Mouse (Mus musculus): ENCODE data around the gene Gm13283. TPM values are rescaled to one million over a fixed set of nuclear protein-coding genes. Genes with fewer than 3 reads are reported as not detected.

The Gm13283 gene
- 0.28 TPM in 1 of 2 replicates, not detected in the other for polyA plus RNA-seq (2015; fragmentation: Nextera tagmentation; extraction: Ambion mirVana)

DNA sequence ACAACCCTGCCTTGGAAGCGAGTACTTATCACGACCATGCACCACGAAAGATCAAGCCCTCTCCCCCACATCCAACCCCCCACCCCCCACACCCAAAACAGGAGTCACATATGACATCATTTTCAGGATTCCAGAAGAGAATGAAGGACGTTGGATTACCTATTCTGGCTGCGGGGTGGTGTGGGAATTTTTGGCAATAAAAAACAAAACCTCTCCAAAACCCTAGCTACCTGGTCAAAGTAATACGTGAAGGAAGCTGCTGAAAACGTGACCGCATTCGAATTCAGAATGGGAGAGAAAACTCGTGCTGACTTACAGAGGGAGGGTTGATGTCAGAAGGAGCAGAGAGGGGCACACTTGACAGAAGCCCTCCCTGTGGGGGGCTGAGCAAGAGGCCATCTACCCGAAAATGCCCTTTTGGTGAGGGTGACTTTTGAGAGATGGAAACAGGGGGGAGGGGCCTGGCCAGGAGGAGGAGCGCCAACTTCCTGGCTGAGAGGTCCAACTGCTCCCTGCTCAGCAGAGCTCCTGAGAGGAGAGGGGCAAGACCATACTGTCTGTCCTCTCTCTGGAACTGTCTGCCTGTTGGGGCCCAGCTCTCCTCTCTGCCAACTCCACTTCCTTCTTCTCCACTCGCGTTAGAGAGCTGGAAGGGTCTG is at the start of gene Gm13283:
Gm13283 (plus strand) TSS at position 510 of the 659 bp plus-strand sequence.

GRCm38 (mm10) chr4:88721791-88722721 is 37.9 kb upstream of the Gm13283 start, which contains the start of the genes Gm26566 and Klhl9:
Gene Gm26566 (plus strand): TSS chr4:88721805.
Gene Klhl9 (minus strand): TSS chr4:88722465.

DNA sequence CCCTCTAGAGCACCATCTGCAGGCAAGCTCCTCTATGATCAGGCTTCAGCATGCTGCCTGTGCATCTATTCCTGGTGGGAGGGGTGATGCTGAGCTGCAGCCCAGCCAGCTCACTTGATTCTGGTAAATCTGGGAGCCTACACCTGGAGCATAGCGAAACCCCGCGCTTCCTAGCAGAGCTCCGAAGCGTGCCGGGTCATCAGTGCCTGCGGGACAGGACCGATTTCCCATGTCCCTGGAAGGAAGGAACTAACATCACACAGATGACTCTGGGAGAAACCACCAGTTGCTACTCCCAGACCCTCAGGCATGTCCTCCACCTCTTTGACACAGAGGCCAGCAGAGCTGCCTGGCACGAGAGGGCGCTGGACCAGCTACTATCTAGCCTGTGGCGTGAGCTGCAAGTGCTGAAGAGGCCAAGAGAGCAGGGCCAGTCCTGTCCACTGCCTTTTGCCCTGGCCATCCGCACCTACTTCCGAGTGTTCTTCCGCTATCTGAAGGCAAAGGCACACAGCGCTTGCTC is 5.0 kb upstream of the Gm13283 start, which contains the start of gene Gm13271:
Gm13271 (plus strand) TSS at position 51 of the 523 bp plus-strand sequence.

DNA sequence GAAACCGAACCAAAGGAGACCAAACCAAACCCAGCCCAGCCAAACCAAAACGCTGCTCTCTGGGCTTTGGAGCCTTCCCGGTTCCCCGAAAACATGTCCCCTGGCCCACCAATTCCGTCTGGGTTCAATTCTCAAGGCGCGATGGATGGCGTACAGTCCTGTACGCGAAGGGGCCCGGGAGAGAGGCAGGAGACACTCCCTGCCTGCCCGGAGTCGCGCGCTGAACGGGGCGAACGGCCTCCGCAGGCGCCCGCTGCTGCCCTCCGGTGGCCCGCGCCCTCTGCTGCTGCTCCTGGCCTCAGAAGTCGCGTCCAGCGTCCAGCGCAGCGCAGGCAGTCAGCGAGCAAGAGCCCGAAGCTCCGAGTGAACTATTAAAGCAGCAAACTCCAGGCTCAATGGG is 13.6 kb downstream of the Gm13283 start, which contains the start of gene Gm13290:
Gm13290 (plus strand) TSS at position 301 of the 400 bp plus-strand sequence.

GRCm38 (mm10) chr4:88776622-88777021 is 16.7 kb downstream of the Gm13283 start, which contains the start of gene Gm13289:
Gene Gm13289 (plus strand): TSS chr4:88776922.

GRCm38 (mm10) chr4:88779550-88779949 is 19.6 kb downstream of the Gm13283 start, which contains the start of gene Gm13272:
Gene Gm13272 (plus strand): TSS chr4:88779850.

GRCm38 (mm10) chr4:88781831-88782230 is 21.9 kb downstream of the Gm13283 start, which contains the start of gene Ifnz:
Gene Ifnz (plus strand): TSS chr4:88782131.

GRCm38 (mm10) chr4:88785409-88785808 is 25.5 kb downstream of the Gm13283 start, which contains the start of gene Gm13276:
Gene Gm13276 (plus strand): TSS chr4:88785709.

DNA sequence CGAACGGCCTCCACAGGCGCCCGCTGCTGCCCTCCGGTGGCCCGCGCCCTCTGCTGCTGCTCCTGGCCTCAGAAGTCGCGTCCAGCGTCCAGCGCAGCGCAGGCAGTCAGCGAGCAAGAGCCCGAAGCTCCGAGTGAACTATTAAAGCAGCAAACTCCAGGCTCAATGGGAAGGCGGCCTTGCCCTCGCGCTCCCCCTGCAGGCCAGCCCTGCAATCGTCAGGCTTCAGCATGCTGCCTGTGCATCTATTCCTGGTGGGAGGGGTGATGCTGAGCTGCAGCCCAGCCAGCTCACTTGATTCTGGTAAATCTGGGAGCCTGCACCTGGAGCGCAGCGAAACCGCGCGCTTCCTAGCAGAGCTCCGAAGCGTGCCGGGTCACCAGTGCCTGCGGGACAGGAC is 28.5 kb downstream of the Gm13283 start, which contains the start of gene Gm13277:
Gm13277 (plus strand) TSS at position 231 of the 400 bp plus-strand sequence.

DNA sequence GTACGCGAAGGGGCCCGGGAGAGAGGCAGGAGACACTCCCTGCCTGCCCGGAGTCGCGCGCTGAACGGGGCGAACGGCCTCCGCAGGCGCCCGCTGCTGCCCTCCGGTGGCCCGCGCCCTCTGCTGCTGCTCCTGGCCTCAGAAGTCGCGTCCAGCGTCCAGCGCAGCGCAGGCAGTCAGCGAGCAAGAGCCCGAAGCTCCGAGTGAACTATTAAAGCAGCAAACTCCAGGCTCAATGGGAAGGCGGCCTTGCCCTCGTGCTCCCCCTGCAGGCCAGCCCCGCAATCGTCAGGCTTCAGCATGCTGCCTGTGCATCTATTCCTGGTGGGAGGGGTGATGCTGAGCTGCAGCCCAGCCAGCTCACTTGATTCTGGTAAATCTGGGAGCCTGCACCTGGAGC is 31.3 kb downstream of the Gm13283 start, which contains the start of gene Gm13278:
Gm13278 (plus strand) TSS at position 301 of the 400 bp plus-strand sequence.

DNA sequence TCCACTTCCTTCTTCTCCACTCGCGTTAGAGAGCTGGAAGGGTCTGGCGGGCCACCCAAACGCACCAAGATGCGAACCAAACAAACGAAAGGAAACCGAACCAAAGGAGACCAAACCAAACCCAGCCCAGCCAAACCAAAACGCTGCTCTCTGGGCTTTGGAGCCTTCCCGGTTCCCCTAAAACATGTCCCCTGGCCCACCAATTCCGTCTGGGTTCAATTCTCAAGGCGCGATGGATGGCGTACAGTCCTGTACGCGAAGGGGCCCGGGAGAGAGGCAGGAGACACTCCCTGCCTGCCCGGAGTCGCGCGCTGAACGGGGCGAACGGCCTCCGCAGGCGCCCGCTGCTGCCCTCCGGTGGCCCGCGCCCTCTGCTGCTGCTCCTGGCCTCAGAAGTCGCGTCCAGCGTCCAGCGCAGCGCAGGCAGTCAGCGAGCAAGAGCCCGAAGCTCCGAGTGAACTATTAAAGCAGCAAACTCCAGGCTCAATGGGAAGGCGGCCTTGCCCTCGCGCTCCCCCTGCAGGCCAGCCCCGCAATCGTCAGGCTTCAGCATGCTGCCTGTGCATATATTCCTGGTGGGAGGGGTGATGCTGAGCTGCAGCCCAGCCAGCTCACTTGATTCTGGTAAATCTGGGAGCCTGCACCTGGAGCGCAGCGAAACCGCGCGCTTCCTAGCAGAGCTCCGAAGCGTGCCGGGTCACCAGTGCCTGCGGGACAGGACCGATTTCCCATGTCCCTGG is 34.2 kb downstream of the Gm13283 start, which contains the start of gene Gm13275:
Gm13275 (plus strand) TSS at position 552 of the 740 bp plus-strand sequence.

GRCm38 (mm10) chr4:88797097-88797496 is 37.2 kb downstream of the Gm13283 start, which contains the start of gene Gm13279:
Gene Gm13279 (plus strand): TSS chr4:88797397.

GRCm38 (mm10) chr4:88799365-88799764 is 39.4 kb downstream of the Gm13283 start, which contains the start of gene Gm13285:
Gene Gm13285 (plus strand): TSS chr4:88799665.

GRCm38 (mm10) chr4:88802954-88803353 is 43.0 kb downstream of the Gm13283 start, which contains the start of gene Gm13287:
Gene Gm13287 (plus strand): TSS chr4:88803254.

GRCm38 (mm10) chr4:88805231-88805630 is 45.3 kb downstream of the Gm13283 start, which contains the start of gene Gm13288:
Gene Gm13288 (plus strand): TSS chr4:88805531.

Other genes with a start within 250 kb of the Gm13283 start
- not detected in 2 replicates for gene Ifnb1, start 237.3 kb upstream of the Gm13283 start, polyA plus RNA-seq (2015; fragmentation: Nextera tagmentation; extraction: Ambion mirVana)
- gene Ifna15, start 201.9 kb upstream of the Gm13283 start, polyA plus RNA-seq (2015; fragmentation: Nextera tagmentation; extraction: Ambion mirVana), result not detected in 2 replicates
- not detected in 2 replicates for gene Ifna14, start 188.3 kb upstream of the Gm13283 start, polyA plus RNA-seq (2015; fragmentation: Nextera tagmentation; extraction: Ambion mirVana)
- not detected in 2 replicates for gene Ifna9, start 167.7 kb upstream of the Gm13283 start, polyA plus RNA-seq (2015; fragmentation: Nextera tagmentation; extraction: Ambion mirVana)
- not detected in 2 replicates for gene Ifna12, start 156.7 kb upstream of the Gm13283 start, polyA plus RNA-seq (2015; fragmentation: Nextera tagmentation; extraction: Ambion mirVana)
- gene C87499, start 125.7 kb upstream of the Gm13283 start, polyA plus RNA-seq (2015; fragmentation: Nextera tagmentation; extraction: Ambion mirVana), result not detected in 2 replicates
- not detected in 2 replicates for gene Ifna13, start 115.7 kb upstream of the Gm13283 start, polyA plus RNA-seq (2015; fragmentation: Nextera tagmentation; extraction: Ambion mirVana)
- gene Ifna16, start 83.2 kb upstream of the Gm13283 start, polyA plus RNA-seq (2015; fragmentation: Nextera tagmentation; extraction: Ambion mirVana), result not detected in 2 replicates
- gene Ifna2, start 76.2 kb upstream of the Gm13283 start, polyA plus RNA-seq (2015; fragmentation: Nextera tagmentation; extraction: Ambion mirVana), result not detected in 2 replicates
- gene Ifnab, start 68.8 kb upstream of the Gm13283 start, polyA plus RNA-seq (2015; fragmentation: Nextera tagmentation; extraction: Ambion mirVana), result not detected in 2 replicates
- gene Gm26566, start 38.3 kb upstream of the Gm13283 start, polyA plus RNA-seq (2015; fragmentation: Nextera tagmentation; extraction: Ambion mirVana), result 0.43 and 0.80 TPM in 2 replicates
- gene Klhl9, start 37.7 kb upstream of the Gm13283 start, polyA plus RNA-seq (2015; fragmentation: Nextera tagmentation; extraction: Ambion mirVana), result 46.9 and 55.5 TPM in 2 replicates
- gene Gm13271, start 5.3 kb upstream of the Gm13283 start, polyA plus RNA-seq (2015; fragmentation: Nextera tagmentation; extraction: Ambion mirVana), result not detected in 2 replicates
- gene Gm13290, start 13.7 kb downstream of the Gm13283 start, polyA plus RNA-seq (2015; fragmentation: Nextera tagmentation; extraction: Ambion mirVana), result 0.35 TPM in 1 of 2 replicates, not detected in the other
- gene Gm13289, start 16.8 kb downstream of the Gm13283 start, polyA plus RNA-seq (2015; fragmentation: Nextera tagmentation; extraction: Ambion mirVana), result not detected in 2 replicates
- not detected in 2 replicates for gene Gm13272, start 19.7 kb downstream of the Gm13283 start, polyA plus RNA-seq (2015; fragmentation: Nextera tagmentation; extraction: Ambion mirVana)
- gene Ifnz, start 22.0 kb downstream of the Gm13283 start, polyA plus RNA-seq (2015; fragmentation: Nextera tagmentation; extraction: Ambion mirVana), result not detected in 2 replicates
- gene Gm13276, start 25.6 kb downstream of the Gm13283 start, polyA plus RNA-seq (2015; fragmentation: Nextera tagmentation; extraction: Ambion mirVana), result not detected in 2 replicates
- not detected in 2 replicates for gene Gm13277, start 28.5 kb downstream of the Gm13283 start, polyA plus RNA-seq (2015; fragmentation: Nextera tagmentation; extraction: Ambion mirVana)
- gene Gm13278, start 31.4 kb downstream of the Gm13283 start, polyA plus RNA-seq (2015; fragmentation: Nextera tagmentation; extraction: Ambion mirVana), result not detected in 2 replicates
- gene Gm13275, start 34.4 kb downstream of the Gm13283 start, polyA plus RNA-seq (2015; fragmentation: Nextera tagmentation; extraction: Ambion mirVana), result not detected in 2 replicates
- gene Gm13279, start 37.3 kb downstream of the Gm13283 start, polyA plus RNA-seq (2015; fragmentation: Nextera tagmentation; extraction: Ambion mirVana), result not detected in 2 replicates
- 0.70 and 1.2 TPM in 2 replicates for gene Gm13285, start 39.5 kb downstream of the Gm13283 start, polyA plus RNA-seq (2015; fragmentation: Nextera tagmentation; extraction: Ambion mirVana)
- not detected in 2 replicates for gene Gm13287, start 43.1 kb downstream of the Gm13283 start, polyA plus RNA-seq (2015; fragmentation: Nextera tagmentation; extraction: Ambion mirVana)
- gene Gm13288, start 45.4 kb downstream of the Gm13283 start, polyA plus RNA-seq (2015; fragmentation: Nextera tagmentation; extraction: Ambion mirVana), result not detected in 2 replicates
- gene Ifna7, start 56.1 kb downstream of the Gm13283 start, polyA plus RNA-seq (2015; fragmentation: Nextera tagmentation; extraction: Ambion mirVana), result not detected in 2 replicates
- not detected in 2 replicates for gene Ifna11, start 59.8 kb downstream of the Gm13283 start, polyA plus RNA-seq (2015; fragmentation: Nextera tagmentation; extraction: Ambion mirVana)
- gene Ifna6, start 67.3 kb downstream of the Gm13283 start, polyA plus RNA-seq (2015; fragmentation: Nextera tagmentation; extraction: Ambion mirVana), result not detected in 2 replicates
- not detected in 2 replicates for gene Ifna5, start 75.4 kb downstream of the Gm13283 start, polyA plus RNA-seq (2015; fragmentation: Nextera tagmentation; extraction: Ambion mirVana)
- gene Ifna4, start 81.7 kb downstream of the Gm13283 start, polyA plus RNA-seq (2015; fragmentation: Nextera tagmentation; extraction: Ambion mirVana), result not detected in 2 replicates
- not detected in 2 replicates for gene Ifna1, start 90.0 kb downstream of the Gm13283 start, polyA plus RNA-seq (2015; fragmentation: Nextera tagmentation; extraction: Ambion mirVana)
- not detected in 2 replicates for gene Ifne, start 120.1 kb downstream of the Gm13283 start, polyA plus RNA-seq (2015; fragmentation: Nextera tagmentation; extraction: Ambion mirVana)